Mouse (Mus musculus) liver, embryonic 14.5 days (tissue): ENCODE measurements around the gene Hsd17b14.

Experiments used
- CTCF ChIP-seq: IDR thresholded peaks from 2 replicates; pipeline ENCODE4 v1.5.1; 2016; ENCODE audit warnings: antibody characterized with exemption, low read depth, control low read depth
- EP300 ChIP-seq: IDR thresholded peaks from 2 replicates; pipeline ENCODE4 v1.6.1; 2016; ENCODE audit warnings: antibody characterized with exemption, low read depth

GRCm38 (mm10) chr7:45616277-45616676 lies 61.6 kb downstream of the Hsd17b14 start:
- TF ChIP-seq CTCF (no peak), EP300 (no peak)
